Mouse (Mus musculus): ENCODE measurements around the gene Prpsap1. TPM values are rescaled to one million over a fixed set of nuclear protein-coding genes. Genes with fewer than 3 reads are reported as not detected.

Gene Prpsap1
- polyA plus RNA-seq (2015; fragmentation: Nextera tagmentation; extraction: Ambion mirVana): 150 and 167 TPM in 2 replicates

GRCm38 (mm10) chr11:116493795-116494252 is at the start of gene Prpsap1:
Gene Prpsap1, minus strand, starts transcription at chr11:116494202.
- peak; percentile 76 for TF ChIP-seq CTCF (IDR thresholded peaks at IDR 0.05; ENCODE audit: low read depth)
- Histone ChIP-seq H3K9me3 (replicated peaks; ENCODE audit: low read length) (no peaks in the 10 kb centered on the region), H3K9ac (ENCODE audit: low read depth, low read length) (no peak within 1 kb of the TSS), H3K36me3 (ENCODE audit: insufficient read depth, low read length) (no peaks in the 10 kb centered on the region), H3K27ac (peak within 1 kb of the TSS; percentile 85), H3K4me1 (replicated peaks; ENCODE audit: insufficient read depth, low read length) (peaks cover 6% of the 10 kb centered on the region), H3K4me3 (replicated peaks; ENCODE audit: low read depth, low read length) (no peak within 1 kb of the TSS), H3K27me3 (ENCODE audit: insufficient read depth, low read length) (no peaks in the 10 kb centered on the region), H3K4me2 (ENCODE audit: low read length) (no peak within 1 kb of the TSS)
- ATAC-seq (replicated peaks; ENCODE audit: low FRiP score, low read depth): no peak
- 24% methylated on average over 4 of the region's 4 CpGs for WGBS
- peak; percentile 79 for DNase-seq (ENCODE audit: low spot score)

- Histone ChIP-seq H3K27ac (no peak overlapping the region), H3K9ac (ENCODE audit: low read depth, low read length) (no peak overlapping the region), H3K27me3 (ENCODE audit: insufficient read depth, low read length) (no peaks in the 10 kb centered on the region), H3K9me3 (replicated peaks; ENCODE audit: low read length) (no peaks in the 10 kb centered on the region), H3K4me1 (replicated peaks; ENCODE audit: insufficient read depth, low read length) (no peaks in the 10 kb centered on the region), H3K36me3 (ENCODE audit: insufficient read depth, low read length) (peaks cover 61% of the 10 kb centered on the region), H3K4me3 (replicated peaks; ENCODE audit: low read depth, low read length) (no peak overlapping the region), H3K4me2 (ENCODE audit: low read length) (no peak overlapping the region)
- peak; percentile 82 for TF ChIP-seq CTCF (IDR thresholded peaks at IDR 0.05; ENCODE audit: low read depth)
- ATAC-seq (replicated peaks; ENCODE audit: low FRiP score, low read depth) (no peak), DNase-seq (ENCODE audit: low spot score) (peak; percentile 56)
- 84% methylated on average over 4 of the region's 4 CpGs for WGBS
Observed at GRCm38 (mm10) chr11:116543110-116543509, 49.1 kb upstream of the Prpsap1 start.

- ATAC-seq (replicated peaks; ENCODE audit: low FRiP score, low read depth) (no peak), DNase-seq (ENCODE audit: low spot score) (no peak)
- Histone ChIP-seq H3K36me3 (ENCODE audit: insufficient read depth, low read length) (peaks cover 57% of the 10 kb centered on the region), H3K27ac (no peak overlapping the region), H3K4me1 (replicated peaks; ENCODE audit: insufficient read depth, low read length) (no peaks in the 10 kb centered on the region), H3K9ac (ENCODE audit: low read depth, low read length) (no peak overlapping the region), H3K4me3 (replicated peaks; ENCODE audit: low read depth, low read length) (no peak overlapping the region), H3K27me3 (ENCODE audit: insufficient read depth, low read length) (no peaks in the 10 kb centered on the region), H3K9me3 (replicated peaks; ENCODE audit: low read length) (no peaks in the 10 kb centered on the region), H3K4me2 (ENCODE audit: low read length) (no peak overlapping the region)
- 95% methylated on average over 11 of the region's 11 CpGs for WGBS
- TF ChIP-seq CTCF (IDR thresholded peaks at IDR 0.05; ENCODE audit: low read depth): no peak
Observed at GRCm38 (mm10) chr11:116541183-116541582, 47.2 kb upstream of the Prpsap1 start.

GRCm38 (mm10) chr11:116538142-116538735 is 44.2 kb upstream of the Prpsap1 start:
- no peak overlapping the region for H3K4me2 ChIP-seq (ENCODE audit: low read length)
- TF ChIP-seq CTCF (IDR thresholded peaks at IDR 0.05; ENCODE audit: low read depth): no peak
- H3K4me1 ChIP-seq (replicated peaks; ENCODE audit: insufficient read depth, low read length): peaks cover 7% of the 10 kb centered on the region; the same call in 1 of the 2 replicates
- DNase-seq (ENCODE audit: low spot score): no peak
- WGBS: 86% methylated on average over 12 of the region's 12 CpGs
- no peak overlapping the region for H3K9ac ChIP-seq (ENCODE audit: low read depth, low read length)
- no peaks in the 10 kb centered on the region for H3K9me3 ChIP-seq (replicated peaks; ENCODE audit: low read length)
- no peak for ATAC-seq (replicated peaks; ENCODE audit: low FRiP score, low read depth)
- H3K27ac ChIP-seq: no peak overlapping the region
- H3K27me3 ChIP-seq (ENCODE audit: insufficient read depth, low read length): no peaks in the 10 kb centered on the region
- H3K4me3 ChIP-seq (replicated peaks; ENCODE audit: low read depth, low read length): no peak overlapping the region
- H3K36me3 ChIP-seq (ENCODE audit: insufficient read depth, low read length): peaks cover 37% of the 10 kb centered on the region

- no peak overlapping the region for H3K9ac ChIP-seq (ENCODE audit: low read depth, low read length)
- DNase-seq (ENCODE audit: low spot score): no peak
- 67% methylated on average over 5 of the region's 5 CpGs for WGBS
- no peak for ATAC-seq (replicated peaks; ENCODE audit: low FRiP score, low read depth)
- no peak overlapping the region for H3K4me3 ChIP-seq (replicated peaks; ENCODE audit: low read depth, low read length)
- H3K36me3 ChIP-seq (ENCODE audit: insufficient read depth, low read length): peaks cover 28% of the 10 kb centered on the region
- no peak for TF ChIP-seq CTCF (IDR thresholded peaks at IDR 0.05; ENCODE audit: low read depth)
- no peak overlapping the region for H3K4me2 ChIP-seq (ENCODE audit: low read length)
- no peak overlapping the region for H3K27ac ChIP-seq
- no peaks in the 10 kb centered on the region for H3K27me3 ChIP-seq (ENCODE audit: insufficient read depth, low read length)
- H3K9me3 ChIP-seq (replicated peaks; ENCODE audit: low read length): no peaks in the 10 kb centered on the region
- H3K4me1 ChIP-seq (replicated peaks; ENCODE audit: insufficient read depth, low read length): peaks cover 14% of the 10 kb centered on the region
Observed at GRCm38 (mm10) chr11:116537388-116537787, 43.4 kb upstream of the Prpsap1 start.

- Histone ChIP-seq H3K4me2 (ENCODE audit: low read length) (no peak overlapping the region), H3K4me1 (replicated peaks; ENCODE audit: insufficient read depth, low read length) (peaks cover 21% of the 10 kb centered on the region), H3K4me3 (replicated peaks; ENCODE audit: low read depth, low read length) (no peak overlapping the region), H3K36me3 (ENCODE audit: insufficient read depth, low read length) (peaks cover 21% of the 10 kb centered on the region), H3K9me3 (replicated peaks; ENCODE audit: low read length) (no peaks in the 10 kb centered on the region), H3K27ac (no peak overlapping the region), H3K27me3 (ENCODE audit: insufficient read depth, low read length) (no peaks in the 10 kb centered on the region), H3K9ac (ENCODE audit: low read depth, low read length) (no peak overlapping the region)
- WGBS: 86% methylated on average over 7 of the region's 7 CpGs
- DNase-seq (ENCODE audit: low spot score) (no peak), ATAC-seq (replicated peaks; ENCODE audit: low FRiP score, low read depth) (no peak)
- no peak for TF ChIP-seq CTCF (IDR thresholded peaks at IDR 0.05; ENCODE audit: low read depth)
Observed at GRCm38 (mm10) chr11:116536685-116537084, 42.7 kb upstream of the Prpsap1 start.
